Mouse (Mus musculus) heart, adult 8-10 months (tissue): ENCODE data around the gene Stox2. TPM values are rescaled to one million over a fixed set of nuclear protein-coding genes. Genes with fewer than 3 reads are reported as not detected.

Experiments used
- DNase-seq: peaks from one replicate; pipeline ENCODE4 v3.0.0; 2022; ENCODE audit warnings: low spot score
- total RNA-seq, 4 experiments: library from RNA; stranded (reverse); gene quantifications; 2 replicates each; pipeline ENCODE4 v1.2.4; 2022

The Stox2 gene
- total RNA-seq, 4 experiments from 2014 or later = 8.4 to 10.6 (median 10.0) TPM

DNA sequence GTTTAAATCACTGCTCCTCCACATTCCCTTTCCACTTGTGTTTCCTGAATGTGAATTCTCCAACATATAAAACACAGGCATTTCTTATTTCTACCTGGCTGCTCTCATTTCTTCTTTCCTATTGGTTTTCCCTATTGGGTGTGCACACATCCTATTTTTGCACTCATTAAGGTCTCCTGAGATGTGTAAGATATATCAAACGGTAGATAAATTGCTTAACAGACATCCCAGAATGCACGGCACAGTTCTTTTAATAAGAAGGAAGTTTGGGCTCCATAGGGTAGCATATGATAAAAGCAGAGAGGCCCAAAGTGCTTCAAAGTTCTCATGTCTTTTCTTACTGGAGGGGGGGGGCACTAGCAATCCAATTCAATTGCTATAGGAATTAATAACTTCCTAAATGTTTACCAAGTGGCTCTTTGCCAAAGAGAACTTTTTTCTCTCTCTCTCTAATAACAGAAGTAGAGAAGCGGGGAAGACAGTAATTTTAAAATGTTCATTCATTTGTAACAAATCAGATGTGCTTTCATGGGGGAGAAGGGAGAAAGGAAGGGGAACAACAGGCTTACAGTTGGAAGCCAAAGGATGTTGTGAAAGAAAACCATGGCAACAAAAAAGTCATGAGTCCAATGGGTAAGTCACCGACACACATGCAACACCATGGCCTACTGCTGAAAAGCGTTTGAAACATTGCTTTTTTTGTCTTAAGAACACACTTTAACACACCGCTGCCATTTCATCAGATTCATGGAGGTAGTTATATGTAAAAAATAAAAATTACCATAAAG is 263.2 kb downstream of the Stox2 start:
- DNase-seq = peak; percentile 10

DNA sequence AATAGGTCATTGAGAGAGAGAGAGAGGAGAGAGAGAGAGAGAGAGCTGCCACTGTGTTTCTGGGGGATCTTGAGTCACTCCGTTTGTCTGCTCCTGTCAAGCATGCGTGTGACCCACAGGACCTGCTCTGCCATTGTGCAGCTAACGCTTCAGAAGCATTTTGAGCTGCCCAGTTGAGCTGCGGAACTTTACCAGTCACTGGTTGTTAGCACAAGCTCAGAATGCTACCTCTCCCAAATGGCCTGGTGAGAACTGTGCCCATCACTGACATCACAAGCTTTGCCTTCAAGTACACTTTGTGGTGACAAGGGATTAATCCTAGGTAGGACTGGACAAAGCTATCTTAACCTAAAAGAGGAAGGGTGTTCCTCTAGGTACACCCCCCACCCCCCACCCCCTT is 263.9 kb downstream of the Stox2 start:
- no peak for DNase-seq

DNA sequence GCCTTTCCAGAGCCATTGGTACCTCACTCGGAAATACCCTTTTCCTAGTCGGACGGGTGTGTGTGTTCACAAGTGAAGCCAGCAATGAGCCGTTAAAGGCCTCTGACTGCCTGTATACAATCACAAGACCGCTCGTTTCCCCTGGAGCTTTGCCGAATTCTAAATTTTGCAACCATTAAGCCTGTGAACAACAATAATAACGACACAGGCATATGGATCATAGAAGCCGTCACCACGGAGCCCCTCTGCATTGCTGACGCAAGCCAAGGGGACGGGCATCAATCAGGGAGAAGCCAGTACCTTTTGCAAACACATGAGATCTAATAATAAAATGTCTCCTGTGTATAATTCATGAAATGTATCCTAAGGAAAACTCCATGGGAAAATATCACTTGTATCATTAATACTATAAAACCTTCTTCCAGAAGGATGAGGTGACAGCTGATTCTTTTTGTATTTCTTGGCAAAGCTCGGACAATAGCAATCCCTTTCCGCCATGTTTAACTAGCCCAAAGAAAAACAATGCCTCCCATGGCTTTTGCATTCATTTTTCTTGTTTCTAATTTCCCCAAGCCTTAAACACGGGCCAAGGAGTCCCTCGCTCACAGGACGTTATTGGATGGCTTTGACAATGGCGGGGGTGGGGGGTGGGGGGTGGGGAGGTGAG is 265.0 kb downstream of the Stox2 start:
- DNase-seq = no peak

DNA sequence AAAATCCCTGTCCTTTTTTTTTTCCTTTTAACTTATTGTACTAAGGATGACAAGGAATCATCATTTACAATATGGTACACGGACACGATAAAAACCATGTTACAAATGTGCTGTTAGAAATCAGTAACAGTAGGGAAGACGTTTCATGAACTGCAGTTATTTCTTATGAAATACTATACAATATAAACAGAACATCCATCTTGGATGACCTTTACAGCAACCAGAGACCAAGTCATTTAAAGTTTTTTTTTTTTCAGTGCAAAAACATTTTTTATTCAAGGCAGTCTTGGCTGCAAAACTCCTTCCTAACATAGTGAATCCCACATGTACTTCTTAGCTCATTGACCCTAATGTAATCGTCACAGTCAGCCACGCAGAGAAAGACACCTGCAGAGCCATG is 266.0 kb downstream of the Stox2 start:
- DNase-seq = no peak

DNA sequence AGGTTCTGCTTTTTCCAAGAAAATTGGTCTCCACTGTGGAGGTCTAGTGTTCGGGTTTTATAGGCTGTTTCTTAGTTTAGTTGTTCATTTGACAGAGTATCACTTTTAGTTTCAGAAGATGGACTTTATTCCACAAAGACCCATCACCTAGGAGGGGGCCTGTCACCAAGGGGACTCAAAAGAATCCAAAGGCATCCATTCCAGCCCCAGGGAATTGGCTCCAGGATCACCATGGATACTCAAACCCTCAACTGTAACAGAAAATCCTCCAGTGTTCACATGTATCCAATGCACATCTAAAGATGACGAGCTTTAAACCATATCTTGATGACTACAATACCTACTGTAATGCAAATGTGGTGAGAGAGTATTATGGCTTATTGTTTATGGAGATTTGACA is 267.4 kb downstream of the Stox2 start:
- no peak for DNase-seq

DNA sequence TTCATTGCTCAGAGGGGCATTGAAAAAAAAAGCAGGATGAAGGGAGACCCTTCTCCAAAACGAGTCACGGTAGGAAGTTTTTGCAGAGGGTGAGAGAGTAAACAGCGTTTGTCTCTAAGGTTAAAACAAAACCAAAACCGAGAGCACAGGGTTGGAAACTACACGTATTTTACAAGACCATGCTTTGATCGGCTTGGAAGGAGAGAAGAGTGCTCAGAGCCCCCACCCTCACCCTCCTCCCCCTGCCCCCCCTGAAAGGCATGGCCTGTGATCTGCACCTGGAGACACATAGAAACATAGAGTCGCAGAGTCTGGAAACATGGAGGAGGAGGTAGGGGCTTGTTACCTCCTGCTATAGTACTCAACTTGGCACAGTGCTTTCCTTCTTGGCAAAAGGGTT is 272.3 kb downstream of the Stox2 start:
- no peak for DNase-seq

DNA sequence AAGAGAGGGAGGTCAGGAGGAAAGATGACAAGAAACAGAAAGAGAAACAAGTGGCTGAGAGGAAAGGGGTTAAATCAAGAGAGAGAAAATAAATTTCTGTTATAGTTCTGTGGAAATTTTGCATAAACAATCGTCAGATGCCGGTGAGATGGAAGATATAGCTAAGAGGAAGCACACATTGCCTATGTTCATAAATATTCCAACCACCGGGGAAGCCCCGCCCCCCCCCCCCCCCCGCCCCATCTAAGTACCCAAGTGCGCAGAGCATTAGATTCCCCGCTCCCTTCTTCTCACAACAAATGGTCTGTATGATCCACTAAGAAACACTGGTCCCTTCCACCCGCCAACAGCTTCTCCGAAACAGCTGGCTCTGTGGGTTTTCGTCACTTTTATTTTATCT is 273.3 kb downstream of the Stox2 start:
- DNase-seq = no peak

DNA sequence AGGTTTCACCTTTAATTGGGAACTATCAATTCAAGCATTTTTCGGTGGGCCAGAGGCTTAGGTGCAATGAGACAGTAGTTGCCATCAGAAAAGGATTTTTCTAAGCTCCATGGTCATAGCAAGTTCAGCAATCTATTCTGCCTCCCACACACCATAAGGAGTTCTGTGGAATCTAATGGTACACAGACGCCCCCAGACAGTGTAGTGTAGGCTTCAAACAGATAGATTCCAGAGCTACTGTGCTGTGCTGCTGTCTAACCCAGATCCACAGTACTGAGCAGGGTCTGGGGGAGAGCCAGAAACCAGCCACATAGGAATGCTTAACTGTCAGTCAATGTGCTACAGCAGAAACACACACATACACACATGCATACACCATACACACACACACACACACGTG is 285.5 kb downstream of the Stox2 start:
- DNase-seq = no peak

DNA sequence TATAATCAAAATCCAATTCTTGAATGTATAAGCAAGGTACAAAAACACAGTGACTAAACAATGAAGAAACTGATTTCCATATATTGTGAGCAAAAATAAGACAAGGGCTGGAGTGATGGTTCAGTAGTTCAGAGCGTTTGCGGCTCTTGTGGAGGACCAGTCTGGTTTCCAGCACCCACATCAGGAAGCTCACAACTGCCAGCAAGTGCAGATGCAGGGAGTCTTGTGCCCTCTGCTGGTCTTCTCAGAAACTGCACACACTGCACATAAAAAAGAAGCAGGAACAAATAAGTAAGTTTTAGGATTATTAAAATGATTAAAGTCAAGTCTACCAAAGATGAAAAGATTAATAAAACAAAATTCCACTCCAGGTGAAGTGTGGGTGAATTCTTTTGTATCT is 291.6 kb downstream of the Stox2 start:
- DNase-seq = no peak

DNA sequence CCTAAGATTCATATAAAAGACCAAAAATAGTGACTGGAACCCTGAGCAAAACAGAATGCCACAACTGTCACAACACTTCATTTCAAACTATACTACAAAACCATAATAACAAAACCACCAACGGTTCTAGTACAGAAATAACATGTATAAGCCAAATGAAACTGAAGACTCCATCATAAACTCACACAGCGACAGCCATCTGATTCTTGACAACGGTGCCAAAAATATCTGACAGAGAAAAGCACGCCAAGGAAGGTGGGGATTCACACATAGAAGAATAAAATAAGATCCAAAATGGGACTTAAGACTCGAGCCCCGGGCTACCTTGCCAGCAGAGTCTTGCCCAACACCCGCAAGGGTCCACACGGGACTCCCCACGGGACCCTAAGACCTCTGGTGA is 300.9 kb downstream of the Stox2 start:
- DNase-seq = no peak

DNA sequence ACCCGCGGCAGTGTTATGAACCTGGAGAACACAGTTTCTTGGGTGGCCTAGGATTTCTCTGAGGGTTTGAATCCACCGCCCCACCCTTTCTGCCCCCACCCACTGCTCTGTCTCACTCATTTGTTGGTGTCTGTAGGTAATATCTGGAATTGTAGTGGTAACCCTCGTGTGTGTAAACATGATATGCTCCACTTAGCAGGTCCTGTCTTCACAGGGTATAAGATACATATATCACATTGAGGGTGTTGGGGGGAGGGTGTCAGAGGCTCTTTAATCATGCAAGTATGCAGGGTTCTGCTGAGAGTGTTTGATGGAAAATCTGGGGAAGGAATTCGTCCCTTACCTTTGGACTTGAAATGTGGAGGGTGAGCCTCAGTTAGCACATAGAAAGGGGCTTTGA is 310.1 kb downstream of the Stox2 start:
- no peak for DNase-seq

DNA sequence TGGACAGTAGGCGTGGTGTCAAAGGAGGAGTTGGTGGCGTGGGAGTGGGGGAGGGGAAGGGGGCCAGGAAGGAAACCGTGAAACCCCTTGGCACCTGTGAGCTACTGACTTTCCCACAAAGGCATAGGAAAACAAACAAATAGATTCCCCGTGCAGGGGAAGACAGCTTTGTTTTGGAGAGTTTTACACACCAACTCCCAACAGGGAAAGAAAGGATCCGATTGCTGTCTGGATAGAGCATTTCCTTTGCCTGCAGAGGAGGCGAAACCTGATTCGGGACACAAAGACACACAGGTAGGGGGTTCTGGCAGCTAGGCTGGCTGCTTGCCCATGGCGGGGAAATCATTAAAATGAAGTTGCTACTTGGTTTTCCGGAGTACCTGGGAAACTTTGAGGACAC is 310.6 kb downstream of the Stox2 start:
- no peak for DNase-seq

DNA sequence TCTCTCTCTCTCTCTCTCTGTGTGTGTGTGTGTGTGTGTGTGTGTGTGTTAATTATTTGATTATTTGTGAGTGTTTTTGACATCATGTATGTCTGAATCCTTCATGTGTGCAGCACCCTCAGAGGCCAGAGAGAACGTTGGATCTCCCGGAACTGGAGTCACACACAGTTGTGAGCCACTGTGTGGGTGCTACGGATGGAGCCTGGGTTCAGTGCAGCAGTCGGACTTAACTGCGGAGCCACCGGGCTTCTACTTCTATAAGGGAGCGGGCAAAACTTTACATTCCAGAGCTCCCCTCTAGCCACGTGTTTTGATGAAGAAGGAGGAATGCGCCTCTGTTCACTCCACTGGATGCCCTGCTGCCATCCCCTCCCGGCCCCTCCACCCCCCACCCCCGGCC is 311.4 kb downstream of the Stox2 start:
- DNase-seq = no peak

DNA sequence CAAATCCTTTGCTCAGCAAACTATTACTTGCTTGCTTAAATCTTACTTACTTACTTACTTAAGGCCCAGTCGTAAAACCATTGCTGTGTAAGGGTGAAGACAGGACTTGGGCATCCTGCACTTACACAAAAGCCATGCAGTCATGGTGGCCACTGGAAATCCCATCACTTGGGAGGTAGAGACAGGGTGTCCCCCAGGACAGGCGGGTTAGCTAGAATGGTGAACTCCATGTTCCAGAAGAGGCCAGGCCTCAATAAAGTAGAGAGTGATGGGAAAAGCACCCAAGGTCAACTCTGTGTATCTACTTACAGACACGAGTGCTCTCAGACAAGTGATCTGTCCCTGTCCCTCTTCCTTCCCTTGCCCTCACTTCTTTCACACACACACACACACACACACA is 312.8 kb downstream of the Stox2 start:
- DNase-seq = no peak

Other genes with a start within 250 kb of the Stox2 start
- 10 to 100 TPM; 20.1 to 21.7 (median 20.8) TPM for gene Trappc11, start 87.1 kb upstream of the Stox2 start, total RNA-seq
- gene Rwdd4a, start 87.3 kb upstream of the Stox2 start, total RNA-seq = 10 to 100 TPM; 53.3 to 70.3 (median 58.0) TPM
- gene Ing2, start 229.2 kb upstream of the Stox2 start, total RNA-seq = 1 to 10 TPM; 5.4 to 6.7 (median 5.5) TPM